Mouse (Mus musculus) adrenal gland, adult 2 months (tissue): ENCODE measurements around the gene Cox16. TPM values are rescaled to one million over a fixed set of nuclear protein-coding genes. Genes with fewer than 3 reads are reported as not detected.
A peak's percentile ranks its signal among the peaks of the same experiment; 100 is the strongest.
"Not testable (repeated sequence)": the region's sequence is repeated elsewhere in the genome, so short reads cannot be mapped to it uniquely, and the experiment has no call there.

Source experiments
- DNase-seq: peaks from one replicate; pipeline ENCODE4 v3.0.0; 2021
- long read RNA-seq: library from polyadenylated mRNA; stranded (forward); transcript quantifications from one replicate; pipeline ENCODE4 v2.0.0, GENCODE M21; 2021
- polyA plus RNA-seq: library from polyadenylated mRNA; depleted of rRNA; stranded (reverse); fragments of >200 nt; gene quantifications from 2 replicates; pipeline ENCODE4 v1.2.3, GENCODE M21; 2012; rRNA removed
- total RNA-seq, 2 experiments: library from RNA; stranded (reverse); gene quantifications; 2 replicates each; pipeline ENCODE4 v1.2.3; 2021

Gene Cox16
- total RNA-seq (100 to 1,000 TPM in 1 of 2 experiments, 10 to 100 TPM in 1; 92.5 to 102 TPM), polyA plus RNA-seq (79.1 and 90.6 TPM in 2 replicates)
- long read RNA-seq, transcript Cox16-201 (4 exons, 2,007 nt): minor isoform, 21 of 64 reads
- long read RNA-seq, transcript Cox16-202 (4 exons, 668 nt): major isoform, 28 of 64 reads
- long read RNA-seq, transcript Cox16-206 (4 exons, 431 nt): minor isoform, 7 of 64 reads
- long read RNA-seq, partial matches to known transcripts: 0 of 64 reads
- long read RNA-seq, other reads (novel, unspliced or antisense): 6 of 64 reads

DNA sequence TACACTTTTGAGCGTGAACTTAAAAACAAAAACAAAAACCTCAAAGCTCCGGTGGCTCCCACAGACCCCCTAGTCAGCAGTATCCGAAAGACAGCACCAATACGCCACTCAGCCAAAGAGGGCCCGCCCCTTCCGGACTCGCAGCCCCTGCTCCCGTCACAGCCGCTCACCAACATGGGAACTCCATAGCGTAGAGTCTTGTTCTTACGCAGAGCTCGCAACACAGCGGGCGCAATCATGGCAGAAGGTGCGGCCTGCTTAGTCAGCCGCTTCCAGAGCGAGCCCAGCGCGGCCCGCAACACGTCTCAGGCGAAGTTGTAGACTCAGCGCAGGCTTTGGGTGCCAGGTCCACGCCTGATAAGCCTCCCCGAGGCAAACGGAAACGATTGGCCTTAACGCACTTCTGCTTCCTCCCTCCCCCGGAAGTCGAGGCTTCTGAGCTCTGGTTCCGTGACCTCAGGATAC, at the start of gene Cox16:
TSS of gene Cox16 (minus strand) at position 401 of the 465 bp plus-strand sequence.
- DNase-seq: peak; percentile 94

- no peak for DNase-seq
Measured at GRCm38 (mm10) chr12:81533029-81533419, 48.1 kb upstream of the Cox16 start.

- DNase-seq: peak; percentile 91
Measured at GRCm38 (mm10) chr12:81532316-81533028, 47.5 kb upstream of the Cox16 start, which contains the start of the genes Gm20498 and Synj2bp. Gene Gm20498, minus strand, starts transcription at chr12:81532905. Gene Synj2bp, minus strand, starts transcription at chr12:81532911.

DNA sequence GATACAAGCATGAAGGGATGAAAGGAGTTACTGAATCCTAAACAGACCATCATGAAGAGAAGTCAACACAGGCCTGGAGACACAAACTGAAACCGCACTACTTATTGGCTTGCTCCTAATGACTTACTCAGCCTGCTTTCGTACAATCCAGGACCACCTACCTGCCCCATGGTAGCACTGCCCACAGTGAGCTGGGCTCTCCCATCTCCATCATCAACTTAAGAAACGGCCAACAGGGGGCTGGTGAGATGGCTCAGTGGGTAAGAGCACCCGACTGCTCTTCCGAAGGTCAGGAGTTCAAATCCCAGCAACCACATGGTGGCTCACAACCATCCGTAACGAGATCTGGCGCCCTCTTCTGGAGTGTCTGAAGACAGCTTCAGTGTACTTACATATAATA, 45.7 kb upstream of the Cox16 start:
- DNase-seq: not testable (repeated sequence)

DNA sequence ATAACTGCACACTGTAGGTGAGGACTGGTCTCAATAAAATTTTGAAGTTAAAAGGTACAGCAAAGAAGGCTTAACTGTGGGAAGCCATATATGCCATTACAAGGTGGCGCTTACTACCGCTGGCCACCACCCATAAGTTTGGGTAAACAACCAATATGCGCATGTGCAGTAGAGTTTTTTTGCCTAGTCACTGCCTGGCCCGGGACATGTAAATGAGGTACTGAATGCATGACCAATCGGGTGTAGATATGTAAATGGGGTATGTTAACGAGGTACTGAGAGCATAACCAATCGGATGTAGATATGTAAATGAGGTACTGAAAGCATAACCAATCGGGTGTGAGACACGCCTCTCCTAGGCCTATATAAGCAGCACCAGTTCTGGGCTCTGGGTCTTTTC, 12.0 kb upstream of the Cox16 start:
- not testable (repeated sequence) for DNase-seq

- DNase-seq: no peak
Measured at GRCm38 (mm10) chr12:81490491-81490890, 5.6 kb upstream of the Cox16 start.

GRCm38 (mm10) chr12:81485311-81485710, 384 bp upstream of the Cox16 start:
- no peak for DNase-seq

- no peak for DNase-seq
Measured at GRCm38 (mm10) chr12:81484212-81484611, 715 bp downstream of the Cox16 start.

- DNase-seq: no peak
Measured at GRCm38 (mm10) chr12:81483656-81484055, 1.3 kb downstream of the Cox16 start.

DNA sequence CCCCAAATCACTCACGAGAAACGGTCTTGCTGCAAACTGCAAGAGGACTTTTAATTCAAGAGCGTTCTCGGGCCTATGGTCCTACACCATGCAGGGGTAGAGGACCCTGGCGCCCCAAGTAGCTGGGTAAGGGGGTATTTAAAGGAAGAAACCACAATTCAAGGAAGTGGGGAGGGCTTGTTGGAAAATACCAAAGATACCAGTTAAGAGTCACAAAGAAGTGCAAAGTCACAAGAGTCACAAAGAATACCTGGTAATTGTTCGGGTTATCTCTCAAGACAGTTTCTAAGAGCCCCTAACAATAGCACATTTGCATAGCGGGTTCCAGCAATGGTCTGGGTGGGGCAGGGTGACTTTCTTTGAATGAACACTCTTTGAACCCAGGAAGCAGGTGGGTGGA, 25.9 kb downstream of the Cox16 start:
- not testable (repeated sequence) for DNase-seq

- DNase-seq: not testable (repeated sequence)
Measured at GRCm38 (mm10) chr12:81438985-81439384, 45.9 kb downstream of the Cox16 start.

GRCm38 (mm10) chr12:81434778-81435177, 50.1 kb downstream of the Cox16 start:
- DNase-seq: peak; percentile 21

GRCm38 (mm10) chr12:81421846-81422245, 63.1 kb downstream of the Cox16 start, which contains the start of gene Adam4:
Gene Adam4, minus strand, starts transcription at chr12:81421946.
- no peak for DNase-seq

GRCm38 (mm10) chr12:81413211-81413610, 71.7 kb downstream of the Cox16 start:
- DNase-seq: no peak

DNA sequence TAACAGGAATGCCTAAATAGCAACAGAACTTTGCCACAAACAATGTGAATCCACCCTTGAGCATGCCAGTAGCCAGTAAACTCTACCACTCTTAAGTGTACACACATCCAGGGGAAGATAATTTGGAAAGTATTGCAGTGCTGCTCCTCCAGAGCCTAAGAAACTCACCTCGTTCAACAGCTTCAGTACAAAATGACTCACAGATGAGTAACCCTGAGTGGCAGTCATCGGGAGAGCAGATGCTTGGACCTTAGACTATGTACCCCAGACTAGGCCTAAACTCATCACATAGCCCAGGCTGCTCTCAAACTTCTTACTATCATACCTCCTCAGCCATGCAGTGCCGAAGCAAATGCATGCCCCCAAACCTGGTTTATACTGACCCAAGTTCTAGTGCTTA, 76.0 kb downstream of the Cox16 start:
- DNase-seq: no peak

GRCm38 (mm10) chr12:81402187-81402586, 82.7 kb downstream of the Cox16 start:
- DNase-seq: peak; percentile 67

DNA sequence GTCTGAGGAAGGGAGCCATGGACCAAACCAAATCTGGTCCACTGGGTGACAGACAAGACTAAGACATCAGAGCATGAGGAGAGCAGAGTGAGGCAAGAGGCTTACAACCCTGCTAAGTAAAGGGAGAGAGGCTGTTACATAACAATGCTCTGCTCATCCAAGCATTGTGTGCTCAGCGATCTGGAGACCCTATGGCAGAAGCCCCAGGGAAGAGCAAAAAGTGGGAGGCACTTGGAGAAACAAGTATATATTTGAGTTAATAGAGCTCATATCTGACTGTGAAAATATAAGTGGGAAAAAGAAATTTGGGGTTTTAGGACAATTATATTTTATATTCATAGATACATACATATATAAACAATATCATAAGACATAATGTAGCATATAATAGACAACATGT, 105.6 kb downstream of the Cox16 start, which contains the start of gene Gm4787:
TSS of gene Gm4787 (minus strand) at position 101 of the 400 bp plus-strand sequence.
- not testable (repeated sequence) for DNase-seq

GRCm38 (mm10) chr12:81333841-81334240, 151.1 kb downstream of the Cox16 start:
- no peak for DNase-seq

- peak; percentile 57 for DNase-seq
Measured at GRCm38 (mm10) chr12:81332875-81333421, 152.0 kb downstream of the Cox16 start, which contains the start of gene Slc8a3. Gene Slc8a3, minus strand, starts transcription at chr12:81333180.

- peak; percentile 27 for DNase-seq
Measured at GRCm38 (mm10) chr12:81331937-81332874, 152.7 kb downstream of the Cox16 start.

DNA sequence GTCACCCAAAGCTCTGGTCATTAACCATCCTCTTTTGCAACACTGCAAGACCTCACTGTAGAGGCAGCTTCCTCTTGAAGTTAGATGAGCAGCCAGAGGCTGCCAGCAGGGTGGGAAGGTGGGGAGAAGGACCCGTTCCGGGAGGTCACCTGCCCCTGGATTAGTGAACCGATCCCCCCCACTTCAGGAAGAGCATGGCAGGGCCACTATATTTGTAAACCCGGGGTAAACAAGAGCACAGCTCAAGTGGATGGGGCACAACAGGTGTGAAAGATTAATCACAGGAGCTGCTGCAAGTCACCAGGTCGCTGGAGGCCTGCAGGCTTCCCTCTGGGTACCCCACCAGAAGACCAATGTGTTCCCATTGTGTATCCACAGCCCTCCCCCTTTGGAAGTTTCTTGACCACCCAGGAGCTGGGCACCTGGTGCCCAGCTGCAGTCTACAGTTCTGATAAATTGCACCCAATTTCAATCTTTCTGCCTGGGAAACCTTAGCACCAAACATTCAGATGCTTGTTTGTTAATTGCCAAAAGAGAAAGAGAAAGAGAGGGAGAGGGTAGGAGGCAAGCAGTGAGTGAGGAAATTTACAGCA, 153.8 kb downstream of the Cox16 start:
- DNase-seq: no peak
